Mouse (Mus musculus) thymus, adult 2 months (tissue): ENCODE data around the gene Sf3b4. TPM values are rescaled to one million over a fixed set of nuclear protein-coding genes. Genes with fewer than 3 reads are reported as not detected.

Source experiments
- DNase-seq: peaks from one replicate; pipeline ENCODE4 v3.0.0; 2021
- H3K27ac ChIP-seq: fragments of 200-500 bp; 2 replicates; pipeline ENCODE4 v1.5.1; 2012; ENCODE audit warnings: low read length, control low read depth; ENCODE audit not compliant: control insufficient read depth, insufficient read depth
- H3K27me3 ChIP-seq: fragments of 200-500 bp; 2 replicates; pipeline ENCODE4 v1.6.1; 2012; ENCODE audit warnings: mild to moderate bottlenecking, low read length, moderate library complexity, mixed read lengths; ENCODE audit not compliant: control insufficient read depth, insufficient read depth
- H3K36me3 ChIP-seq: fragments of 200-500 bp; 2 replicates; pipeline ENCODE4 v1.6.1; 2012; ENCODE audit warnings: mild to moderate bottlenecking, low read length, moderate library complexity; ENCODE audit not compliant: control insufficient read depth, insufficient read depth
- H3K4me1 ChIP-seq: fragments of 200-500 bp; replicated peaks from 2 replicates; pipeline ENCODE4 v1.6.1; 2012; ENCODE audit warnings: low read length; ENCODE audit not compliant: control insufficient read depth, insufficient read depth
- H3K4me3 ChIP-seq: fragments of 200-500 bp; 2 replicates; pipeline ENCODE4 v1.5.1; 2012; ENCODE audit warnings: mild to moderate bottlenecking, low read length, control low read depth, moderate library complexity; ENCODE audit not compliant: control insufficient read depth, insufficient read depth
- CTCF ChIP-seq: fragments of 200-500 bp; IDR thresholded peaks from 2 replicates; pipeline ENCODE4 v1.5.1; 2012; ENCODE audit warnings: mild to moderate bottlenecking, control low read depth, low read length, moderate library complexity, borderline replicate concordance; ENCODE audit not compliant: control insufficient read depth, poor library complexity, insufficient read depth; ENCODE audit errors: extremely low read depth
- POLR2A ChIP-seq: fragments of 200-500 bp; IDR thresholded peaks from 2 replicates; pipeline ENCODE4 v1.6.1; 2012; ENCODE audit warnings: mild to moderate bottlenecking, low read length, control low read depth, moderate library complexity; ENCODE audit not compliant: control insufficient read depth, poor library complexity, insufficient read depth; ENCODE audit errors: extremely low read depth
- WGBS: fragments of 180-500 bp; shearing (Covaris S2); methylation state at CpG from one replicate; pipeline ENCODE4 v1.1.7; 2018; 5-methylcytosine and 5-hydroxymethylcytosine counted together
- polyA plus RNA-seq: library from polyadenylated mRNA; depleted of rRNA; stranded (reverse); fragments of >200 nt; gene quantifications from 2 replicates; pipeline ENCODE4 v1.2.3, GENCODE M21; 2012; rRNA removed

The Sf3b4 gene
- polyA plus RNA-seq, 1 experiment = 175 TPM

GRCm38 (mm10) chr3:96222774-96223173, 50.6 kb downstream of the Sf3b4 start:
- TF ChIP-seq CTCF (no peak), POLR2A (no peak)
- DNase-seq = no peak
- 92% methylated on average over 4 of the region's 4 CpGs for WGBS
- H3K36me3 ChIP-seq = no peaks in the 10 kb centered on the region
- H3K27ac ChIP-seq = no peak overlapping the region
- H3K27me3 ChIP-seq = no peaks in the 10 kb centered on the region
- peaks cover 23% of the 10 kb centered on the region for H3K4me1 ChIP-seq
- no peak overlapping the region for H3K4me3 ChIP-seq

- 82% methylated on average over 2 of the region's 2 CpGs for WGBS
- H3K36me3 ChIP-seq = no peaks in the 10 kb centered on the region
- DNase-seq = no peak
- no peak overlapping the region for H3K4me3 ChIP-seq
- TF ChIP-seq POLR2A = no peak
- no peak overlapping the region for H3K27ac ChIP-seq
- H3K4me1 ChIP-seq = peaks cover 19% of the 10 kb centered on the region
- no peaks in the 10 kb centered on the region for H3K27me3 ChIP-seq
Observed at GRCm38 (mm10) chr3:96225421-96225820, 53.3 kb downstream of the Sf3b4 start.

Other genes with a start within 250 kb of the Sf3b4 start
- gene Anp32e, start 243.1 kb upstream of the Sf3b4 start, polyA plus RNA-seq = 89.1 and 120 TPM in 2 replicates
- gene Plekho1, start 176.3 kb upstream of the Sf3b4 start, polyA plus RNA-seq = 65.8 and 73.9 TPM in 2 replicates
- gene Vps45, start 113.9 kb upstream of the Sf3b4 start, polyA plus RNA-seq = 5.8 and 7.5 TPM in 2 replicates
- 9.6 and 11.6 TPM in 2 replicates for gene Otud7b, start 67.8 kb upstream of the Sf3b4 start, polyA plus RNA-seq
- gene Mtmr11, start 10.3 kb upstream of the Sf3b4 start, polyA plus RNA-seq = 4.0 and 5.8 TPM in 2 replicates
- gene Sv2a, start 8.8 kb downstream of the Sf3b4 start, polyA plus RNA-seq = 3.7 and 4.4 TPM in 2 replicates
- 54.1 and 55.4 TPM in 2 replicates for gene Bola1, start 47.4 kb downstream of the Sf3b4 start, polyA plus RNA-seq
- gene Hist2h2ab, start 47.5 kb downstream of the Sf3b4 start, polyA plus RNA-seq = 6.1 and 15.8 TPM in 2 replicates
- 149 and 173 TPM in 2 replicates for gene Hist2h2ac, start 48.5 kb downstream of the Sf3b4 start, polyA plus RNA-seq
- 14.7 and 16.7 TPM in 2 replicates for gene Hist2h2be, start 48.8 kb downstream of the Sf3b4 start, polyA plus RNA-seq
- 1,020 and 1,654 TPM in 2 replicates for gene Hist2h3c2, start 66.8 kb downstream of the Sf3b4 start, polyA plus RNA-seq
- gene Hist2h2aa2, start 67.9 kb downstream of the Sf3b4 start, polyA plus RNA-seq = 255 and 367 TPM in 2 replicates
- 565 and 592 TPM in 2 replicates for gene Hist2h2aa1, start 73.2 kb downstream of the Sf3b4 start, polyA plus RNA-seq
- not detected in 2 replicates for gene Hist2h3c1, start 74.4 kb downstream of the Sf3b4 start, polyA plus RNA-seq
- gene Hist2h4, start 91.0 kb downstream of the Sf3b4 start, polyA plus RNA-seq = 87.7 and 101 TPM in 2 replicates
- 1,135 and 1,442 TPM in 2 replicates for gene Hist2h3b, start 96.3 kb downstream of the Sf3b4 start, polyA plus RNA-seq
- gene Hist2h2bb, start 97.4 kb downstream of the Sf3b4 start, polyA plus RNA-seq = 163 and 177 TPM in 2 replicates
- gene Fcgr1, start 121.6 kb downstream of the Sf3b4 start, polyA plus RNA-seq = 3.8 and 6.8 TPM in 2 replicates